Mouse (Mus musculus): ENCODE measurements around the gene Fah.

DNA sequence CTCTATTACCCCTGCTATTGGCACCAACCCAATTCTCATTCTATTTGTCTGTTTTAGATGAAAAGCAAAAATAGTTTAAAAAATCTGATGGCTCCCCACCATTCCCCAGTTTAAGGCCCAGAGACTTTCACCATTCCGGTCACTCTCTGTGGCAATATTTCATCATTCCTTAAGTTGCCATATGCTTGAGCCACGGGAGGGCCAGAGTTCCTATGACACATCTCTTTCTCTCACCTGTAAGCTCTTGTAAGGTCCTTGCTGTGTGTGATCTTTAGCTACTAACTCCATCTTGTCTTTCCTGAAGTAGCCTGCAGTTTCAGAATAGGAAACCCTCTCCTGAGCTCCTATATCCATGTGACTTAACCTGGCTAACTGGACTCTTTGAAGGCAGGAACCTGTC is 12.4 kb upstream of the Fah start:
- TF ChIP-seq CTCF (IDR thresholded peaks at IDR 0.05; ENCODE audit: control insufficient read depth, insufficient read depth, insufficient replicate concordance, low read depth, low read length), result no peak
- TF ChIP-seq POLR2A (IDR thresholded peaks at IDR 0.05; ENCODE audit: control insufficient read depth, low read depth, low read length), result no peak

Measured in testis, adult 2 months (tissue).